Mouse (Mus musculus) left cerebral cortex, adult 18-20 months (tissue): ENCODE measurements around the gene Sec11a. TPM values are rescaled to one million over a fixed set of nuclear protein-coding genes. Genes with fewer than 3 reads are reported as not detected.

Experiments used
- DNase-seq, 2 experiments: peaks; one replicate each; pipeline ENCODE4 v3.0.0; 2021 to 2022; ENCODE audit warnings: low spot score in 2 of 2, mixed read lengths in 1 of 2
- total RNA-seq, 2 experiments: library from RNA; stranded (reverse); gene quantifications; 2 replicates each; pipeline ENCODE4 v1.2.3; 2021

Gene Sec11a
- total RNA-seq, 2 experiments from 2014 or later: 46.4 to 51.0 TPM

DNA sequence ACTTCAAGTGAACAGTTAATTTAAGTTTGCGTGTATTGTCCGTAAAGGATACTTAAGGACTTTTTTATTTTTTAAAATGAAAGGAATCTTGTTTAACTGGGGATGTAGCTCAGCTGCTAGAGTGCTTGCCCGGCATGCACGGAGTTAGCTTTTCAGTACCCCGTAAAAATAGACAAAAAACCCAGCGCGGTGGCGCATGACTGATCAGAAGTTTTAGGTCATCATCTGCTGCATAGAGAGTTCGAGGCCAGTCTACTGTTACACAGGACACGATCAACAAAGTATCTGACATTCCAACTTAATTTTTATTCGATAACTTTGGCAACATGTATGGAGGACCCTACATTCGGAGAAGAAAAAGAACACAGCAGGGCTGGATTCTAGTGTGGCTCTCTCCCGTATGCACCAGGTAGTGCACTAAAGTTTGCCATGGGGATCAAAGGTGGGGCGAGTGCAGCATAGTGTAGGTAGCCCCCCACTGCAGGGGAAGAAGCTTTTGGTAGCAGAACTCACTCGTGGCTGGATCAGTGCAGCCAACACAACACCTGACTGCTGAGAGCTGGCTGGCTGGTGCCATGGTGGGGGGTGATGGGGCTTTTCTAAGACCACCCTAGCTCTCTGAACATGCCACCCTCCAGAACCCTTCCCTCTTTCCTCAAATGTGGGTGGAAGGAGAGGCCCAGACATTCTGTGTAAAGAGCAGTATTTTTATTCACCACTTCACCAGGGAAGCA is 45.9 kb downstream of the Sec11a start:
- no peak for DNase-seq

DNA sequence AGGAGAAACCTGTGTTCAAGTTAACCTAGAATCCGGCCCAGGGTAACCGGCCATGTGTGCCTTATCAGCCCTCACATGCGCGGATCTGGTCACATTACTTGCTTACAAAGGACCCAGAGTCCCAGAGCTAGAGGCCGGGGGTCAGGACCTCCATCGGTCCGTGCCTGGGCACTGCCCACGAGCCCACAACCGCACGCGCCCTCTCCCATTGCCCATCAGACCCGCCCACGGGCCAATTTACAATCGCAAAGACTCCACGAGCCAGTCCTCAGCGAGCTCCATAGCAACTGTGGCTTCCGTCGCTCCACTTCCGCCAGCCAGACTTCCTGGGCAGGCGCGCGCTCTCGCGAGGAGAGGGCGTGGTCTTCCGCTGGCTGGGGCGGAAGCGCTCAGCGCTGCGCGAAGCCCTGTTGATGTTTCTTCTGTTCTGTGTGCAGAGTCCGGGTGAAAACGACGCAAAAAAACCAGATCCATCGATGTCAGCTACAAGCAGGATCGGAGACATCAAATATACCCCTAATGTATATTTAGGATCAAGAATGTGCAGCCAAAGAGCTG is 46.6 kb downstream of the Sec11a start, which contains the start of gene Wdr73:
Wdr73 (minus strand) TSS at position 326 of the 558 bp plus-strand sequence.
- peak; percentile 87 to 93 for DNase-seq

DNA sequence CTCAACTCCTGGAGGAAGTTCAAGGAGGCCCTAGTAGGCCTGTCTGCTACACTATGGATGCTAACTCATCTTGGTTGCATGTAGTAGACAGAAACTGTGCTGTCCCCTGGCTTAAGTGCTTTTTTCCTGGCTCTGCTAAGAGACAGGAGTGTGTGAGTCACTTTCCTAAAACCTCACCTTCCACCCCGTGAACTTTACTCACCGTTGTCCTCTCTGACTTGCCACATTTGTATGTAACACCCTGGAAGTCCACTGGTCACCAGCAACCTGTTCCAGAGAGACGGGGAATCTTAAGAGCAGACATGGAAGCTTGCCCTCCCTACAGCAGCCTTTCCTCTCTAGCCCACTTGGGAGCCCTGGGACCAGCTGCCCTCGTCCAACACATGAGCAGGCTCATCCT is 49.9 kb downstream of the Sec11a start:
- DNase-seq: no peak

DNA sequence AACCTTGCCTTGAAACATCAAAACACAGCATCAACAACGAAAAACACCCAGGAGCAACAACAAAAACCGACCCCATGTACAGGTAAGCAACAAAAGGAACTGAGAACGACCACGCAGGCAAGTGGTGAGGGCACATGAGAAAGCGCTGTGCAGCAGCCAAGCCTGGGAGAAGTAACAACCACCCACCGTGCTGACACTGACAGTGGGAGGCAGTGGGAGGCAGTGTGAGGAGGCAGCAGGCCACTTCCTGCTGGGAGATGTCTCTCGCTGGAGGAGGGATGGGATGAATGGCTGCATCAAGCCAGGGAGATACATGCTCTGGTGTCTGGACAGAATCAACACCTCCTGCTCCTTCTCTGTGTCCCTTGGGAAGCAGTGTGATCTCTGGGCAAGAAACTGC is 50.4 kb downstream of the Sec11a start:
- DNase-seq: peak; percentile 40 to 64

DNA sequence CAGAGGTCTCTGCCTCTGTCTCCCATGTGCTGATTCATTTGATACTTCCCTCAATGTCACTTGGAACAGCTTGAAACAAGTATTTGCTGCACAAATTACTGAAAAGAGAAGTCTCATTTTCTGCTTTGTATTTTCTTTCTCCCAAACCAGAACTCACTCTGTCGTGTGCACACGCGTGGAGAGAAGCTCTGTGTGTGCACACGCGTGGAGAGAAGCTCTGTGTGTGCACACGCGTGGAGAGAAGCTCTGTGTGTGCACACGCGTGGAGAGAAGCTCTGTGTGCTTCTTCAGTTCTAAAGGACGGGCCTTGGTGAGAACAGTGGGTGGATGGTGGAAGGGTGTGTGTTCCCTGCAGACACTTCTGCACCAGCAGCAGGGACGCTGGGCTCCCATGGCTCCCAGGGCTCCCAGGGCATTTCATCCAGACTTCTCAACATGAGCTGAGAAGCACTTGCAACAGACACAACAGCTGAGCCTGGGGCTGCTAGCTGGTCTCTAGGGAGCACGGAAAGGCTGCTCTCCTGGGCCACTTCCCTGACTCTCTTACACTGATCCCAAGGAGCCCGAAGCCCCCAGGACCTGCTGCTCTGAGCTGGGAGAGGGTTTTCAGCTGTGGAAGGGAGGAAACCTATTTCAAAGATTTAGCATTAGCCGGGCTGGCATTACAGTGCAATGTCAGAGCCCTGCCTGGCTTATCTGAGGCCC is 52.6 kb downstream of the Sec11a start:
- DNase-seq: no peak

DNA sequence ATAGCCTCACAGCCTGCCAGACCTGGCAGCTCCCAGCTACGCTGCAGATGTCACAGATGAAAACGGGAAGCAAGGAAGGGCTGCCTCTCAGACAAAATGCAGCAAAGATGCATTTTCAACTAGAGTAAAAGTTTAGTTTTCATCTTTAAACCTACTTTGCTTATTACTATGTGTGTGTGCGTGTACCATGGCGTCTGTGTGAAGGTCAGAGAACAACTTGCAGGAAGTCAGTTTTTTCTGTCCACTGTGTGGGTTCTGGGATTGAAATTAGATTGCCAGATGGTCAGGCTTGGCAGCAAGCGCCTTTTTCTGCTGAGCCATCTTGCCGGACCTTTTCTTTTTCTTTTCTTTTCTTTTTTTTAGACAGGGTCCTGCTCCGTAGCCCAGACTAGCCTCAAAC is 53.4 kb downstream of the Sec11a start:
- DNase-seq: no peak

DNA sequence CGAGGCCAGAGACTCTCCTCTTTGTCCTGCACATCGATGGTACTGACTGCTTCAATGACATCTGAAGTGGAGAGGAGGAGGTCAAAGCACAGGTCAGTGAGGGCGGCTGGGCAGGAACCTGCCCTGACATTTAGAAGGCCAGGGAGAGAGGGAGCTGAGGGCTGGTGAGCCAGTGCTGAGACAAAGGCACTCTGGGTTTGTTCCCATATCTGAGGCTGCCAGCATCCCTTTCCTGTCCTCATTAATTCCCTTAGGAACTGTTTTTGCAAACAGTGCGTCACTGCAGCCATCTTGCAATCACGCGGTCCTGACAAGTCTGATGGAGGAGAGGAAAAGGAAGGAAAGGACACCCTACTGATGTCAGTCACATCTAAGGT is 53.8 kb downstream of the Sec11a start:
- no peak for DNase-seq

DNA sequence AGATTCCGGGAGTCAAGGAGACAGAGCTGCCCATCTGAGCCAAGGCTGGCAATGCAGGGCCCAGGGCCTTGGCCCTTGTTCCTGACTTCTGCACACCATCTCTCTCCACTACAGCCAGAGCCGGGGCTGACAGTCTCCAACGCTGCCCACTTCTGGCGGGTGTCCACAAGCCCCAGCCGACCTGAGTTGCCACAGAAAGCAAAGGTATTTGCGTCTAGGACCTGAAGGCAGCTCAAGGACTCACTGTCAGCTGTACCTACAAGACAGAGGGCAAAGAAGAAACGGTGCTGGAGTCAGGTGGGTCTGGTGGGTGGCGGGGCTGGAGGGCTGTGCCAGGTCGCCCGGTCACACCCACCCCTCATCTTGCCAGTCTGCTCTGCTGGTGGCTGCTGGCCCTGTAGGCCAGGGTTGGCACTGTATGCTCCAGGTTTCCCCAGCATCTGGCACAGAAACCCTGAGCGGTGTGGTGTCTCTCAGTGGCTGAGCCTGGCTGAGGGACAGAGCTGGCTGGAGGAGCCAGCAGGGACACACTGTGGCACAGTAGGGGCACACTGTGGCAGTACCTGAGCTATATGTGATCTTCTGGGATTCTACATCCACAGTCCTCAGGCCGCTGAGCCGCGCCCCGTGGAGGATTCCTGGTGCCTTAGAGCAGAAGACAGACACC is 54.4 kb downstream of the Sec11a start:
- DNase-seq: no peak

DNA sequence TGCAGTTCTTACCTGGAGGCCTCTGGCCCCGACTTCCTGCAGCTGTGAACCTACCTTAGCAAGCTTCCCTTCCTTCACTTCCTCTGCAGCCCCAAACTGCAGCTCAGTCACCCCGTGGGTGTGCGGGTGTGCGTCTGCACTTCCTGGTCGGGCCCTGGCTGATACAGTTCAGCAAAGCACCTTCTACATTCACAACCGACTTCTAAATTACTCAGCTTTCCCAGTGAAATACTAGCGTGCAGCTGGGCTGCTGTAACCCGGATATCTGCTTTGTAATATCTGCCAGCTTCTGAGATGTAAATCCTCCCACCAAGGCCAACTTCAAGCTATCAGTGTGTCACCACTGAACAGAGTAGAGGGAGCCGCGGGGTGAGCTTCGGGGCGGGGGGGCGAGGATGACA is 57.7 kb downstream of the Sec11a start:
- DNase-seq: peak in 1 of 2 experiments; percentile 9

DNA sequence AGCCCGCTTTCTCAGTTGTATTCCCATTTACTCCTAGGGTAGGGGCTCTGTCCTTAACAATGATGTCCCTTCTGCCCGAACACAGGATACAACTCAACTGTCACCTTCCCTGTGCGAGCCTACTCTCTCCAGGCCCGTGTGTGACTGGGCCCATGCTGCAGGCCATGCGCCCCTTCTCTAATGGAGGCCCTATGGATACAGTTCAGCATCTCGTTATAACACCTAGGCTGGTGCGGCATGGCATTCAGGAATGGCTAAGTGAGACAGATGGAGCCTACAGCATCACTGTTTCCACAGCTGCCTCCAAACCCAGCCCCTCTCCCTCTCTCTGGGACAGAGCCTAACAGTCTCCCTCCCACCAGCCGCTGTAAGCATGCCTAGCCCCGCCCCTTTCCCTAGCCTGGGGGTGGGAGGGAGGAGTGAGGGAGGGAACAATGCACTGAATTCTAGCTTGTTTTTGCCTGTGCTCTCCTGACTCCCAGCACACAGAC is 58.5 kb downstream of the Sec11a start:
- peak; percentile 48 to 50 for DNase-seq

DNA sequence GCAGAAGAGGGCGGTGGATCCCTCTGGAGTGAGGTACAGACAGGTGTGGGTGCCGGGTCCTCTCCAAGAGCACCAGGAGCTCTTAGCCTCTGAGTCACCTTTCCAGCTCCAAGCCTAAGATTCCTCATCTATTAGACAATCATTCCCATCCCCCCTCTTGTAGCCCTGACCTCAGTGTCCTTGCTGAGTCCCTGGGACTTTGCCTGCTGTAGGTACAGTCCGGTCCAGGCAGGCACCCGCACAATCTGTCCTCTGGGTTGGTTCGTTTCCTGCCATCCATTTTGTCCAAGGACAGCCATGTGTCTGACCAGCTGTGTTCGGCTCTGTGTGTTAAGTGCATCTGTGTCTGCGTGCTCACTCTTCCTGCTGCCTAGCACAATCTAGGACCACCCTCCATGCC is 59.0 kb downstream of the Sec11a start:
- no peak for DNase-seq

DNA sequence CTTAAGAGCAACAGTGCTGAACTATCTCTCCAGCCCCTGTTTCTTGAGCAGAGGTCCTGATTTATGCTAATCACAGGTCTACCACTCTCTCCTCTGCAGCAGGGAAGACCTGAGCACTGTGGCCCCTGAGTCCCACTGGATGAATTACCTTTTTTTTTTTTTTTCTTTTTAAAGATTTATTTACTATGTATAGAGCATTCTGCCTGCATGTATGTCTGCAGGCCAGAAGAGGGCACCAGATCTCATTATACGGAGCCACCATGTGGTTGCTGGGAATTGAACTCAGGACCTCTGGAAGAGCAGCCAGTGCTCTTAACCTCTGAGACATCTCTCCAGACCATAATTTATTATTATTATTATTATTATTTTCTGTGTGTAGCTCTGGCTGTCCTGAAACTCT is 61.9 kb downstream of the Sec11a start:
- no peak for DNase-seq

DNA sequence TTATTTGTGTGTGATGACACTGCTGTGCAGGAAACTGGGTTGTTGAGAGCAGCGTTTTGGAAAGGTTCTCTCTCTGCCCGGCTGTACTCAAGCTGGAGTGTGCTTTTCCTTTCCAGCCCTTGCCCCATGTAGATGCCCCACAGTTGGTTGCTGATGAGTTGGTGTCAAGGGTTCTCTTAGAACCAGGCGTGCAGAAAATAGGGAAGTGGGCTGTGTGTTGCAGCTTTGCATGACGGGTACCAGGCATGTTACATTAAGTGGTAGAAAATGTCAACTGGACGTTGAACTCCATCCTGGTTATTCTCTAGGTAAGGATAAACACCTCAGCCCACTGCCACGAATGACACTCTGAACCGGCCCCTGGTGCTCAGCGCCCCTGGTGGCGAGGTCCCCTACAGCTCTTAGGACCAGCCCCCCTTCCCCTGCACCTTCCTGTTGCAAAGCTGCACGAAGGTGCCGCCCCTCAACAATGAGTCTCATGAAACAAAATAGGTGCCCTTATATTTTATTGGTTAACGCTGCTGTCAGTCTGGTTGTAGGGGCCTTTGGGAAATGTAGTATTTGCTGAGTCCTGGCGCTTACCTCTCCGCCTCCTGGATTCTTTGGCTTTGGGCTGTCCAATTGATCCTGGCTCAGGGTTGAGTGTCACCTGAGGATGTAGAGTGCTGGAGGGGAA is 64.6 kb downstream of the Sec11a start:
- DNase-seq: peak; percentile 53 to 55

DNA sequence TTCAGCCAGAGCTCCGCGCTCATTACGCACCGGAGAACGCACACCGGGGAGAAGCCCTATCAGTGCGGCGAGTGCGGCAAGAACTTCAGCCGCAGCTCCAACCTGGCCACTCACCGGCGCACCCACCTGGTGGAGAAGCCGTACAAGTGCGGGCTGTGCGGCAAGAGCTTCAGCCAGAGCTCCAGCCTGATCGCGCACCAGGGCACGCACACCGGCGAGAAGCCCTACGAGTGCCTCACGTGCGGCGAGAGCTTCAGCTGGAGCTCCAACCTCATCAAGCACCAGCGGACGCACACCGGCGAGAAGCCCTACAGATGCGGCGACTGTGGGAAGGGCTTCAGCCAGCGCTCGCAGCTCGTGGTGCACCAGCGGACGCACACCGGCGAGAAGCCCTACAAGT is 71.9 kb downstream of the Sec11a start:
- DNase-seq: no peak

DNA sequence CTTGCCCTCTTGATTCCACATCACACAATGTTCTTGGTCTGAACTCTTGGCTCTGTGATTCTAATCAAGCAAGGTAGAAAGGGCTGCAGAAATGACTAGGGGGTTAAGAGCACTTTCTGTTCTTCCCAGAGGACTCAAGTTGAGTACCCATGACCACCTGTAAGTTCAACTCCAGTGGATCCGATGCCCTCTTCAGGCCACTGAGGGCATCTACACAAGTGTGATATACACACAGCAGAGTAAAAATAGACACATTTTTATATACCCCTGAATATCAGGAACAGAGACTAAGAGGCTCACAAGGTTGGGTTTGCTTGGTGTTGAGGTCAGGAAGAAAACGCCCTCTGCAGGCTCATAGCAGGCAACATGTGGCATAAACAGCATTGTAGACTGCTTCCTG is 73.9 kb downstream of the Sec11a start:
- DNase-seq: no peak

DNA sequence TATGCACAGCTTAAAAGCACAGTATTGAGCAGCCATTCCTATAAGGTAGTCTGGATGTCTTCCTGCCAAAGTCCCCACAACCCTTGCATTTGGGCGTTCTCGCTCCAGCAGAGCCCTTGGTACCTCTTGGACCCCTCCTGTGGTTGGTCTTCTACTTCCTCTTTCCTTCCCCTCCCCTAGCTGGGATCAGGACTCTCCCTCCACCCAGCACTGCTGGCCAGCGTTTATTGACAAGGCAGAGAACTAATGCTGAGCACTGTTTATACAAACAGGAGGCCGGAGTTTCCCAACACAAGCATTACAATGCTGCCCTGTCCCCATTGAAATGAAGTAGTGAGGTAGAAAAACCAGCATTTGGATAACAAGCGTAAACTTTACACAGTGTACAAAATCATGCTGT is 74.5 kb downstream of the Sec11a start:
- DNase-seq: no peak

DNA sequence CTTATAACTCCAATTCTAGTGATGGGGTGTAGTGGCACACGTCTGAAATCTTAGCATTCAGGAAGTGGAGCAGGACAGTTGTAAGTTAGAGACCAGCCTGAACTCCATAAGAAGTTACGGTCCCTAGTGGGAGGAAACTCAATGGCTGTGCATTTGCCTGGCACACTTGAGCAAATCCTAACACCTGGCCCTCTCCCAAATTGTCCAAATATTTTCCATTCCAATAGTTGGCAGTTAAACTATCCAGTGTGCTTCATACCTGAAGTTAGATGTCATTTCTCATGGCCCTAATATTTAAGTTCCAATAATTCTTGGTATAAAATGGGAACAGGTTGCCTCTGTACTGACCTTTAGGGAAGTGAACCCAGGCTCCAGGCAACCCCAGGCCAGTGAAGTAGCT is 78.9 kb downstream of the Sec11a start:
- no peak for DNase-seq

DNA sequence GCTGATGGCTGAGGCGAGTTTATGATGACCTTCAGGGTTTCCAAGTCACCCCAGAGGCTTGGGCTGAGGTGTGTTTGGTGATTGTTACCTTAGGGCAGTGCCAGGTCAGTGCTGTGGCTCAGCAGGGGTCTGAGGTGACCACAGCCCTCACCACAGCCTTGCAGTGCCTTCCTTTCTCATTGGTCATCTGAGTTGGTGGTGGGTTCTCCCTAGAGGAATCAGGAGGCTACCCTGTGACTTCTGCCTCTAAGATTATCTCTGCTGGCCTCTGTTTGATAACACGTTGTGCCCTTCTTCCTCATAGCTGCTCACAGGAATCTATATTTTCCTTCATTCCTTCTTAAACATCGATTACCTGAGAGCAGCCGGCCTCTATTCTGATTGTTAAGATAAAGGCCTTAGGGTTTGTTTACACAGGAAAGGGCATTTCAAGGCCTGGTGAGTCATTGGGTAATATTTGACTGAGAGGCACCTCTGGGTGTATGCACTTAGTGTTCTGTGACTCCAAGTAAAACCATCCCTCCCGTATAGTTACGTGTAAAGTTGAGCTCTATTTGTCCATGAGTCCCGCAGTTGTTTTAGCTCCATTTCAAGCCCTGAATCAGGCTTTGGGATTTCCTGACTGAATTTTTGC is 80.9 kb downstream of the Sec11a start:
- DNase-seq: no peak

DNA sequence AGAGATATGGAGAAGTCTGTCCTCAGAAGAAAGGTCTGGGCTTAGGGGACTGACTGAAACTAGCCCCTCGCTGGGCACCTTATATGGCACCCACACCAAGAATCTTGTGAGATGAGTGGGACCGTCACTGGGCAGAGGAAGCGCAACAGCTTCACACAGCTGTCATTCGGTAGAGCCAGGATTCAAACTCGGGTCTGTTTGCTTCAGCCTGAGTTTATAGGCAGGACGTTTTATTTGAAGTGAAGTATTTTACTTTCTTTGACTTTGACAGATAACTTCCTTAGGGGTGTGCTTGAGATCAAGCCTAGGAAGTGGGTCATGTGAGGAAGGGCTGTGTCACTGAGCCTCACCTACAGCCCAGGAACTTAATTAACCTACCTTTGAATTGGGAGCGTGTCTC is 82.1 kb downstream of the Sec11a start:
- no peak for DNase-seq

DNA sequence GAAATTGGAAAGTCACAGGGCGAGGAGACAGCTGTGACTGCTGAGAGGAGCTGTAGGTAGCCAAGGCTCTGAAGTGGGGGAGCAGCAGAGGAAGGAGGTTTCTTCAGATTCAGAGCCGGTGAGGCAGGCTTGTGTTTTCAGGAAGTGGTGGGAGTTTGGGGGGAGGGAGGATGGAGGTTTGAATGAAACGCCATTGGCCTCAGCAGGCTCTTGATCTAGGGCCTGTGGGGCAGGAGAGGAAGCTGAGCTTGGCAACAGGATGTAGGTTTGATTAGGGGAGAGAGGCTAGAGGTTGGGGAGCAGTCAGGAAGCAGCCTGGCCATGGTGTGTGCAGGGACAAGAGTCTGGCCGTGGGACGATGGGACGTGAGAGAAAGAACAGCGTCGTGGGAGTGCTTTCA is 82.7 kb downstream of the Sec11a start:
- no peak for DNase-seq

DNA sequence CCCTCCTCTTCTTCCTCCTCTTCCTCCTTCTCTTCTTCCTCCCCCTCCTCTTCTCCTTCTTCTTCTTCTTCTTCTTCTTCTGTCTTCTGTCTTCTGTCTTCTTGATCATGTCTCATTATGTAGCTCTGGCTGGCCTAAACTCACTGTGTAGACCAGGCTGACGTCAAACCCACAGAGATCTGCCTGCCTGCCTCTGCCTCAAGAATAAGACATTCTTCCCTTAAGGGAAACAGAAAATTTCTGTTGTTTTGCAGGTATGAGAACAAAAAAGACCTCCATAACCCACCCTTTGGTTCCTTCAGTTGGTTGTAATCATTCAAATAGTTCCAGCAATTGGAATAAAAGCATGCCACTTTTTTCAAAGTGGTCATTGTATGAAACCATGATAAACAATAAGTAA is 83.4 kb downstream of the Sec11a start:
- no peak for DNase-seq
